Mouse (Mus musculus): Measurements from ENCODE around the gene Baiap2.
A peak's percentile ranks its signal among the peaks of the same experiment; 100 is the strongest.

Gene Baiap2

GRCm38 (mm10) chr11:119942727-119943427 is at the start of gene Baiap2:
TSS of gene Baiap2 (plus strand) at chr11:119942763.
- peak; percentile 99 for DNase-seq

- no peak for DNase-seq
Observed at GRCm38 (mm10) chr11:119893667-119894236, 48.8 kb upstream of the Baiap2 start.

GRCm38 (mm10) chr11:119894634-119895033 is 47.9 kb upstream of the Baiap2 start:
- no peak for DNase-seq

GRCm38 (mm10) chr11:119897041-119897440 is 45.5 kb upstream of the Baiap2 start:
- no peak for DNase-seq

- no peak for DNase-seq
Observed at GRCm38 (mm10) chr11:119898976-119899375, 43.6 kb upstream of the Baiap2 start.

- no peak for DNase-seq
Observed at GRCm38 (mm10) chr11:119901174-119901573, 41.4 kb upstream of the Baiap2 start.

GRCm38 (mm10) chr11:119902891-119903290 is 39.7 kb upstream of the Baiap2 start:
- DNase-seq = no peak

- DNase-seq = peak; percentile 74
Observed at GRCm38 (mm10) chr11:119904621-119905286, 37.8 kb upstream of the Baiap2 start.

GRCm38 (mm10) chr11:119905794-119906193 is 36.8 kb upstream of the Baiap2 start:
- DNase-seq = peak; percentile 66

GRCm38 (mm10) chr11:119907006-119907650 is 35.4 kb upstream of the Baiap2 start:
- no peak for DNase-seq

- DNase-seq = no peak
Observed at GRCm38 (mm10) chr11:119907711-119908110, 34.9 kb upstream of the Baiap2 start.

GRCm38 (mm10) chr11:119909436-119909835 is 33.1 kb upstream of the Baiap2 start:
- no peak for DNase-seq

- DNase-seq = no peak
Observed at GRCm38 (mm10) chr11:119912845-119913244, 29.7 kb upstream of the Baiap2 start.

- peak; percentile 90 for DNase-seq
Observed at GRCm38 (mm10) chr11:119913291-119913934, 29.1 kb upstream of the Baiap2 start, which contains the start of gene Chmp6. TSS of gene Chmp6 (plus strand) at chr11:119913441.

GRCm38 (mm10) chr11:119913935-119914314 is 28.6 kb upstream of the Baiap2 start:
- DNase-seq = no peak

GRCm38 (mm10) chr11:119914381-119914780 is 28.2 kb upstream of the Baiap2 start:
- DNase-seq = no peak

GRCm38 (mm10) chr11:119915666-119916065 is 26.9 kb upstream of the Baiap2 start:
- DNase-seq = no peak

- DNase-seq = no peak
Observed at GRCm38 (mm10) chr11:119916102-119916790, 26.3 kb upstream of the Baiap2 start.

- no peak for DNase-seq
Observed at GRCm38 (mm10) chr11:119916834-119917469, 25.6 kb upstream of the Baiap2 start.

GRCm38 (mm10) chr11:119918521-119918920 is 24.0 kb upstream of the Baiap2 start:
- DNase-seq = no peak

GRCm38 (mm10) chr11:119919432-119919831 is 23.1 kb upstream of the Baiap2 start:
- no peak for DNase-seq

GRCm38 (mm10) chr11:119919897-119920296 is 22.7 kb upstream of the Baiap2 start:
- no peak for DNase-seq
